Mouse (Mus musculus): ENCODE measurements around the gene Ccdc177.

DNA sequence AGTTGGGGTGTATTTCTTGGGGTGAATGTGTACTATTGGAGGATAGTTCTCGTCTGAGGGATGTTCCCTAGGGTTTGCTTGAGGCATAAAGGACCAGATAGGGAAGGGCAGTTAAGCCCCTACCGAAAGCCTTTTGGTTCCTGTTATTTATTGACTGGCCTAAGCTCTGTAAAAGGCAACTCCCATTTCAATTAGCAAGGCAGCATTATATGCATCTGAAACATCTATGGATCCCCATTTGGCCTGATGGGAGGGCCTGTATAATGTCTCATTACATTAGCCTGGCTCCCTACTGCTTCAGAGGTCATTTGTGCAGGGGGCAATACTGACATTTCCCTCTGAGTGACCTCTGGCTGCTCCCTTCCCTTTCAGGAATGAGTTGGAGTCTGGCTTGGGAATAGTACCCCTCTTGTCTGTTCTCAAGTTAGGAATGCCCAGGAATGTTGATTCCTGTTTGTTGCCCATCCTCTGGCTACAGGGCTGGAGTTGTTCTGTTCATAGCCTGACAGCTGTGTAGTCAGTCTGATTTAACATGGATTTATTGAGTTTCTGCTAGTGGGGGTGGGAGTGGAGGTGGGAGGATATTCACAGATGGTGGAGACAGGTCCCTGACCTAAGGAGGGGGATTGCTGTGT is 47.1 kb upstream of the Ccdc177 start:
- TF ChIP-seq CTCF (IDR thresholded peaks at IDR 0.05; ENCODE audit: control insufficient read depth, insufficient read depth, low read length) = no peak
- TF ChIP-seq POLR2A (IDR thresholded peaks at IDR 0.05; ENCODE audit: borderline replicate concordance, control insufficient read depth, low read depth, low read length) = no peak
